Mouse (Mus musculus) urinary bladder, postnatal 25 days (tissue): ENCODE measurements around the gene Setd1a.
A peak's percentile ranks its signal among the peaks of the same experiment; 100 is the strongest.
"Not testable (repeated sequence)": the region's sequence is repeated elsewhere in the genome, so short reads cannot be mapped to it uniquely, and the experiment has no call there.

Experiments used
- DNase-seq: peaks from one replicate; pipeline ENCODE4 v3.0.0; 2022; ENCODE audit warnings: low spot score

The Setd1a gene

DNA sequence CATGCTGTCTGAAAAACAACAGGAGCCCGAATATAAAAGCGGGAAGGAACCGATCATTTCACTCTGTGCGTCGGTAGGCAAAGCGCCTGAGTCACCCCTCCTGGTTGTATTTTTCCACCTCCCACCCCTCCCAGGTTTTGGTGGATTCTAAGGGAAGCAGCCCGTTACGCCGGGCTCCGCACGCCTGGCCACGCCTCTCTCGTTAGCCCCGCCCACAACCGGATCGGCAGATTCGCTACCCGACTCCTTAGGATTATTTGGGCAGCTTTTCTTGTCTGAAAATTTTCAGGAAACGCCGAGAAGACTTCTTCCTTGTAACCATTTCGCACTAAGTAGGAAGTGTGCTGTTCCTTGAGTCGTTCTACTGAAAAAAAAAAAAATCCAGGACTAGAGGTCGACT, at the start of gene Setd1a:
TSS of gene Setd1a (plus strand) at position 245 of the 400 bp plus-strand sequence.
- DNase-seq, result peak; percentile 86

DNA sequence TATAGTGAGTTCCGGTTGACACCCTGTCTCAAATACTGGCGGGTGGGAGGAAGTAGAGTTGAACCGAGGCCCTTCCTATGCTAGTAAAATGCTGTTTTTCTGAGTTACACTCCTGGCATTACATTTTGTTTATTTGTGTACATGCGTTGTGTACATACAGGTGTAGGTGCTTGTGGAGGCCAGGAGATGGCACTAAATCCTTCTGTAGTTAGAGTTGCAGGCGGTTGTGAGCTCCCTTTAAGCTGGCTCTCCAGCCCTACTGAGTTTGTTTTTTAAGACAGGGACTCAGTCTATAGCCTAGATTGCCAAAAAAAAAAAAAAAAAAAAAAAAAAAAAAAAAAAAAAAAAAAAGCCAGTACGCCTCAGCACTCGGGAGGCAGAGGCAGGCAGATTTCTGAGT, 48.6 kb upstream of the Setd1a start:
- no peak for DNase-seq

DNA sequence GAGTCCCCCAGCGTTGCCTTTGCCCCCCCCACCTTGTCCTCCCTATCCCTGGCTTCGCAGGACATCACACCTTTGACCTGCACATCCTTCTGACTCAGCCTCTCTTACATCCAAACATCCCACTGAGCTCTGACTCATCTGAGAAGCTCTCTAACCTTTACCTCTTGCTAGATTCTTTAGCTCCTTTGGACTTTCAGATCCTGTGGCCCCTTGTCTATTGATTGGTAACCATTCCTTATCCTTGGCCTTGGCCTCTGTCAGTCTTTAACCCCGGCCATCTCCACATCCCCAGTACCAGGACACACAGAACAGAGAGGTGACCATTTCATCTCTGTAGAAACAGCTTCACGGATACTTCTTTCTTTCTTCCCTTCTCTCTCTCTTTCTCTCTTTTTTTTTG, 46.3 kb upstream of the Setd1a start:
- DNase-seq, result no peak

DNA sequence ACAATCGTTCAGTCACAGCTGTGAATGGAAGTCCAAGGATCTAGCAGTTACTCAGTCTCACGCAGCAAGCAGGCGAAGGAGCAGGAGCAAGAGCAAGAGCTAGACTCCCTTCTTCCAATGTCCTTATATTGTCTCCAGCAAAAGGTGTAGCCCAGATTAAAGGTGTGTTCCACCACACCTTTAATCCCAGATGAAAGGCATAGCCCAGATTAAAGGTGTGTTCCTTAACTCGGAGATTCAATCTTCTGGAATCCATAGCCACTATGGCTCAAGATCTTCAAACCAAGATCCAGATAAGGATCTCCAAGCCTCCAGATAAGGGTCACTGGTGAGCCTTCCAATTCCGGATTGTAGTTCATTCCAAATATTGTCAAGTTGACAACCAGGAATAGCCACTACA, 44.4 kb upstream of the Setd1a start, which contains the start of gene Ctf2:
TSS of gene Ctf2 (minus strand) at position 101 of the 400 bp plus-strand sequence.
- not testable (repeated sequence) for DNase-seq

DNA sequence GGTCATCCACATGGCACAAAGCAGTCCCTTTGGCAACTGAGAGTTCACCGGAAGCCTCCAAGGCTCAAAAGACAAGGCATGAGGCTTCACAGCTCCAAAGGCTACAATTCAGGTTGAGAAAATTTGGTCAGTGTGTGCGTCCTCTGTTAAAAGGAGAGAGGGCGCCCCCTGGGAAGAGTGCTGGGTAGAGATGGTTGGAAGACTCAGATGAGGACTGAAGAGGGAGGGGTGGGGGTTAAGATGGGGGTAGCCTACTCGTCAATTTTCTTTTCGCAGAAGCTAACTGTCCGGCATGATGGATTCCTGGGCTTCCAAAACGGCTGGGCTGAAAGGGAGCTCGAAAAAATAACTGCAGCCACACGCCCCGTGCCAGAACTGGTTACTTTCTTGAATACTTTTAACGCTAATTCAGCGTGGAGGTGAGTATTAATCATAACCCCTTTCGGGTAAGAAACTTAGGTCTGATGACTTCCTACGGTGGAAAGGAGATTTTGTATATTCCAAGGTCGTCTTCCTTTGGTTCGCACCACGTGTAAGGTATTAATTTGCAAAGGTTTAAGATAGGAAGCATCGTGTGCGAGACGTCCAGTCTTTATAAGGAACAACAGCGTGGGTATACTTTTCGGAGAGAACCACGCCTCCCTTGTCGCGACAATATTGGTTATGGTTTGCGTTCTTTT, 32.0 kb upstream of the Setd1a start, which contains the start of gene Fbxl19:
TSS of gene Fbxl19 (plus strand) at position 178 of the 680 bp plus-strand sequence.
- DNase-seq, result peak; percentile 68

DNA sequence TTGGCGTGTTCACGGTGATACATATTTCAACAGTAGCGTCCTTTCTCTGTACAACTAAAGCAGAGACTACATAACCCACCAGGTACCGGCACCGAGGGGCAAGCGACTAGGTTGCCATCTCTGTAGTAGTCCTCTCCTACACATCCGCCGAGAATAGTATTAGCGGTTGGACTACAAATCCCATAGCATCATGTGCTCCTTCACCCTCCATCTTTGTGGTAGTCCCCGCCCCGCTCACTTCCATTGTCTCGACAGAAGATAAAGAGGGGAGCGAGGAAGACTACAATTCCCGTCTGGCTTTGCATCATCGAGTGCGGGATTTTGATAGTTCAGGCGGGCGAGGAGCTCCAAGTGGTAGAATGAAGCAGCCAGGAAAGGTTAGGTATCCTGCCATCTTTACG, 31.2 kb upstream of the Setd1a start:
- peak; percentile 71 for DNase-seq

DNA sequence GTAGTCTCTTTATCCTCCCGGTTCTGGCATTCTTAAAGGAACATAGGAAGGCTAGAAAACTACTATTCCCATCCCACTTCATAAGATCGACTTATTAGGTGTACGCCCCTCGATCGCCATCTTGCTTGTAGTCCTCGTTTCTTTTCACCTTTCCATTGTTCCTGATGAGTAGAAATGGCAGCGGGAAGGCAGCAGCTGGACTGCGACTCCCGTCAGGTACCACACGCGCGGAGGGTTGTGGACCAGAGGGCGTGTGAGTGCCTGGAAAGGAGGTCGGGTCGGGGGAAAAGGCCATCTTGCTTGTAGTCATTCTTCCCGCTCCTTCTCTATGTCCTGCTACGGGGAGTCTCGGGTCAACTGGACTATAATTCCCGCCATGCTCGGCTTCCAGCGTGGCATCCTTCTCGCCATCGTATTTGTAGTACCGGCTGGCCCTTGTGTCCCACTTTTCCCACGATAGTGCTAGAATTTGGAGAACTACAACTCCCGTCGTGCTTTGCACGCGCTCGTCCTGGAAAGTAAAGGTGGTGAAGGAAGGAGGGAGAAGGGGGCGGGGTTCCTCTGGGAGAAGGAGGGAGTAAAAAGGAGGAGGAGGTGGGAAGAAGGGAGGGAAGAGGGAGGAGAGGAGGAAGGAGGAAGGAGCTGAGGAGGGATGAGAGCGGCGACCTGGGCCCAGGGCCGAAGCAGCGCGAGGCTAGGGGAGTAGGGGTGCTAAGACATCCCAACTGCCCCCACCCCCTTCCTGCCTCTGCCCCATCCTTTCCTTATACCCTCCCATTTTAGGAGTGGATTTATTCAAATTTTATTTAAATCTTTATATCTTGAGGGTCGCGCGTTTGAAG, 30.6 kb upstream of the Setd1a start:
- peak; percentile 82 for DNase-seq

DNA sequence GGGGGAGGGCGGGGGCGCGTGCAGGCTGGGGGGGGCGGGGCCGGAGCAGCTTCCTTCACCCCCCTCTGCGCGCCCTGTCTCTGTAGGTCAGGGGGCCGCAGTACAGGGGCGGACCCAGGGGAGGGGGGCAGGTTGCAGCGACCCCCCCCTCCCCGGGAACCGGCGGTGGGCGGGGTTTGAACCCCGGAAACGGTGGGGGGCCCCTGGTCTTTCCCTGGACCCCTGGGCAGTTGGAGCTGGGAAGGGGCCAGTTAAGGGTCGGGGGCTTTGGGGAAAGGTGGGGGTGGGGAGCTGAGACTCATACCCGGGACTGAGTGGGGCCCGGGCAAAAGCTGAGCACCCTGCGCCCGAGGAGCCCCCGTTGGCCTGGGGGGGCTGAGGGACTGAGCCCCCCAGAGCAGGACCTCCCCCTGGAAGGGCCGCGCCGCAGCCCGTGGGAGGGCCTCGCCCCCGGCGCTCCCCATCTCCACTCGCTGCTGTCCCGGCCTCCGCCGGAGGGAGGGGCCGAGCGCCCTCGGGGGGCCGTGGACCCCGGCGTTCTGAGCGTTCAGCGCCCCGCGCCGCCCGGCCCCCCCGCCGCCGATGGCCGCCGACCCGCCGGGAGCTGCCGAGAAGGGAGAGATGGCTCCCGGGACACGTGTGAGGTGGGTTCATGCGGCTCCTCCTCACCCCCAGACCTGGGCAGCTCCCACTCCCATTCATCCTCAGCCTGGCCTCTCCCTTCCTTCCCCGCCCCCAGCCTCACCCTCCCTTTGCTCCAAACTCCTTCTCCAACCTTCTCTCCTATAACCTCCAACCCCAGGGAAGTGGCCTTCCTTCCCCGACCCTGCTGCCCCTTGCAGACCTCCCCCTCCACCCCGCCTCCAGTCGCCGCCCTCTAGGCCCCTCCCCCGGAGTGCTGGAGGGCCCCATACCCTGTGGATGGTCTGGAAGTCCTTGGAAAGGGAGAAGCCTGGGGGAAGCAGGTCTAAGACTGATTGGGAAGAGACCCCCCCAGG, 29.7 kb upstream of the Setd1a start:
- DNase-seq, result no peak

DNA sequence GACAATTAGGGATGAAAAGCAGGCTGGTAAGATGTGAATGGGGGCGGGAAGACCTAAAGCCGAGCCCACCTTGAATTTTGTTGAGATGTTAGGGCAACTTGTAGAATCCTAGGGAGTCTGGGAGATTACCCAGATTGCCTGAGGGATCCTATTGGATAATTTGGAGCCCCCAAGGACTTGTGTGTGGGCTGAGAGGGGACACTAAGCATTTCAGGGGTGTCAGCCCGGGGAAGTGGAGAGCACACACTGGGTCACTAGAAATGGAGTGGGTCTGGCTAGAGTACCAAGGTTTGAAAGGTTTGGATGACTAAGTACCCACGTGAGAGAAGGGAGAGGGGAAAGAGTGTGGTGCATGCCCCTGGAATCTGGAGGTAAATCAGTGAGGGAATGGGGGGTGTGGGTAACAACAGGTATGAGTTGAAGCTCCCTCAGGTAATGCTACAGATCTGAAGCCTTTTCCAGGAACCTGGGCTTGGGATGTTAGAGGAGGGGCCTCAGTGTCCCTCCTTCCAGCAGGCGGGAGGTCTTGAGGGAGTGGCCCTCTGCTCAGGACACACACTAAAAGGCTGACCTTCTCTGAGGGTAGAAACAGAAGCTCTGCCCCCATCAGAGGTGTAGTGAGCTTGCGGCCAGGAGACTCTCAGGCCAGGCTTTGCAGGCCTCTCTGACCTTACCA, 28.8 kb upstream of the Setd1a start:
- no peak for DNase-seq

DNA sequence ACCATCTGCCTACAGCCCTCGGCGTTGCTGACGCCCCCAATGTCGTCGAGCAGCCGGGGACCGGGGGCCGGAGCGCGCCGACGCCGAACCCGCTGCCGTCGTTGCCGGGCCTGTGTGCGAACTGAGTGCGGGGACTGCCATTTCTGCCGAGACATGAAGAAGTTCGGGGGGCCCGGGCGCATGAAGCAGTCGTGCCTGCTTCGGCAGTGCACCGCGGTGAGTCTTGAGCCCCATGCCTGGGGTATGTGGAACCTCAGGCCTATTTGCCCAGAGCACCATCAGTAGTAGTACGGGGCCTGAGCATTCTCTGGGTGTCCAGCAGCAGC, 28.3 kb upstream of the Setd1a start:
- no peak for DNase-seq

DNA sequence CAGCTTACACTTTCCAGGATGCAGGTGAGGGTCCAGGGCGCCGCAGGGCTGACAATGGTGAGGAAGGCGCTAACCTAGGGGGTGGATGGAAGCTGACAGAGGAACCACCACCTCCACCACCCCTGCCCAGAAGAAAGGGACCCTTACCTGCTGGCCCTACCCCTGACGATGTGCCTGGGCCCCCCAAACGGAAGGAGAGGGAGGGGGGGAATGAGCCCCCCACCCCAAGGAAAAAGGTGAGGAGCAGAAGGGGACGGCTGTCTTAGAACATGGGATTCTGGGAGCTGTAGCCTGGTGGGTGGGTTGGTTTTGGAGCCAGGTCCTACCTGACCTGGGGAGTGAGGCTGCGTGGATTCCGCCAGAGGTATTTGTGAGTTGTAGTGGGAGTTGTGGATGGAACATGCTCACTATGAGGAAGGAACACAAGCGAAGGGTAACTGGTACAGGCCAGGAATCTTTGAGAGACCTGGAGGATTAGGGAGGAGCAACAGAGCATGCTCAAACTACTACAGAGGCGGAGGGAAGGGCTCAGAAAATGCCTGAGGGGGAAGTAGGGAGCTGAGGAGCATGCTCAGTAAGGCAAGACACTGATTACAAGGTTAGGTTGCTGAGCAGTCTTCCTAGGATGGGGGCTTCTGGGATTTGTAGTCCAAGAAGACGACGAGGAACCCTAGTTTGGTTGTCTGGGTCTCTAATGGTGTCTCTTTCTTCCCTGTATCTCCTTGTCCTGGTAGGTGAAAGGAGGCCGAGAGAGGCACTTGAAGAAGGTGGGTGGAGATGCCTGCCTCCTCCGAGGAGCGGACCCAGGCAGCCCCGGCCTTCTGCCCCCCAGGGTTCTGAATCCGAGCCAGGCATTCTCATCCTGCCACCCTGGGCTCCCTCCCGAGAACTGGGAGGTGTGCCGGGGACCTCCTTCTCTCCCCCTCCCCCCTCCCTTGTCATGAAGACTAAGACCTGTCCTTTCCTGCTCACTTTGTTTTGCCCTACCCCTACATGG, 26.0 kb upstream of the Setd1a start:
- no peak for DNase-seq

DNA sequence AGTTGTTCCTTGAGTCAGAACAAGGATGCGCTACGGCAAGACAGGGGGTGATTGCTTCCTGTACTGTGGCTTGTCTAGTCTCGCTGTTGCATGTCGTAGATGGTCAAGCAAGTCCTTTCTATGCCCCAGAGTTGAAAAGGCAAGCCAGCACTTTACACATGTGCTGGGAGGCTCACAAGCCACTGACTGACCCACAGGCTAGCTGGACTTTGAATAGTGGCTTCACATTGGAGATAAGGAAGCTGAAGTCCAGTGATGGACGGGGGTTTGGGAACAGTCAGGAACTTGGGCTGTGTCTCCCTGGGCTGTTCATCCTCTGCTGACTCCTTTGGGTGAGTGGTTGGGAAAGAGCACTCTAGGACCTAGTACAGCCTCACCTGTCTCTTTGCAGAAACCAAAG, 24.9 kb upstream of the Setd1a start:
- DNase-seq, result no peak

DNA sequence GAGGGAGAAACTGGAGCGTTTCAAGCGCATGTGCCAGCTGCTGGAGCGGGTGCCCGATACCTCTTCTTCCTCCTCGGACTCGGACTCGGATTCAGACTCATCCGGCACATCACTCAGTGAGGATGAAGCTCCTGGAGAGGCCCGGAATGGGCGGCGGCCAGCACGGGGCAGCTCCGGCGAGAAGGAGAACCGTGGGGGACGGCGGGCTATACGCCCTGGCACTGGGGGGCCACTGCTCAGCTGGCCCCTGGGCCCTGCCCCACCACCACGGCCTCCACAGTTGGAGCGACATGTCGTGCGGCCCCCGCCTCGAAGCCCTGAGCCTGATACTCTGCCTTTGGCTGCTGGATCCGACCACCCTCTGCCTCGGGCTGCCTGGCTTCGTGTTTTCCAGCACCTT, 24.4 kb upstream of the Setd1a start:
- DNase-seq, result no peak

DNA sequence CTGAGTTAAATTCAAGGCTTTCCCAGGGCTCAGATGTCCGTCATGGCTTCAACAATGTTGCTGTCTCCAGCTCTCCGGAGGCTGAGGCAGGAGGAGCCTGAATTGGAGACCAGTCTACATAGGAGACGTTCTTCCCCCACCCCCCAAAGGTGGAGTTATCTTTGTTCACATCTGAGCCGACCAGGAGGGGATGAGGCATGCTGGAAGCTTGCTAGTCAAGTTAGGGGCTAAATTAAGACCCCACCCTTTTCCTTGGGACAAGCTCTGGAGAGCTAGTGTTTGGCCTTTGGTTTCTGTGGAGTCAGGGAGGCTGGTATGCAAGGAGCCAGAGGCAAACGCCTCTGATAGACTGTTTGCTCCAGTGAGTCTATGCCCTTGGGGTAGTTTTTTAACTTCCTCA, 23.3 kb upstream of the Setd1a start:
- DNase-seq, result no peak

DNA sequence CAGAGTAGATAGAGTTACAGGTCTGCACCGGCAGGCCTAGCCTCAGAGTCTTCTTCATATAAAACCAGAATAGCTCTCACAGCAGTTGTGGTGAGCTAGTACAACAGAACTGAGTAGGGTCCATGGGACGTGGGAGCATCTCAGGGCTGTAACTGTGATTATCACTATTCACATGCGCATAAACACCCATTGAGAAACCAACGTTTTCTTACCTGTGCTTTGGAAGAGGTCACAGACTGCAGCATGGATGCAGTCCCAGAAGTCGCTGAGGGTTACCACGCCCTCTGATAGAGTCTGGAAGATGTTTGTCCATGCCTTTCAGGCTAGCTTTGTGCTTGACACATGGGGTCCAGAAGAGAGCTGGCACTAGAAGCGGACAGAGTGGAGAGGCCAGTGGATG, 22.7 kb upstream of the Setd1a start:
- no peak for DNase-seq

DNA sequence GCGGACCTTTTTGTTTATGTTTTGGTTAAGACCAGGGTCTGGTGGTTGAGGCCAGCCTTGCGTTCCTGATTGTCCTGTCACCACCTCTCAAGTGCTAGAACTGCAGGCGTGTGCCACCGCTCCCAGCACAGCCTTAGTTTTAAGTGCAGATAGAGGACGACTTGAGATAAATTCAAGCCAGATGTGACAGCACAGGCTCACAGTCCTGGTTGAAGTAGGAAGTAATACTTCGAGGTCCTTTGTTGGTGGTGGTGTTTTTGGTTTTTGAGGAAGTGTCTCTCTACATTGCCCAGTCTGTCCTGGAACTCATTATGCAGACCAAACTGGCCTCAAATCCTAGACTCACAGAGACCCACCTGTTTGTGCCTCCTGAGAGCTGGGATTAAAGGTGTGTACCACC, 16.8 kb upstream of the Setd1a start:
- DNase-seq, result no peak

DNA sequence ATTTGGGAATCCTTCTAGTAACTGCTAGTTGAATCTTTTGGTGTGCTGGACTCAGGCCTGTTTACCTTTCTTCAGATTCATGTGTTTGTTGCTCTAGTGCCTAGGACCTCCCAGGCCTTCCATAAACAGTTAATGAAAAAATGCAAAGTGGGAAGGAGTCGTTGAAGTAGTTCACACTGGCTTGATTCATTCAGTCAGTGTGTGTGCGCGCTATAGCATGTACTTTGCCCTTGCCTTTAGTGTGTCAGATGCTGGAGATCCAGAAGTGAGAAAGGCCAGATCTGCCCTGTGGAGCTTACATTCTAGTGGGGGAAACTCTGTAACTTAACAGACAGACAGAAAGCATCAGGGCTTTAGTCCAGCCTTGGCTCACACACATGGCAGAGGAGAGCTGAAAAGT, 16.0 kb upstream of the Setd1a start:
- no peak for DNase-seq

DNA sequence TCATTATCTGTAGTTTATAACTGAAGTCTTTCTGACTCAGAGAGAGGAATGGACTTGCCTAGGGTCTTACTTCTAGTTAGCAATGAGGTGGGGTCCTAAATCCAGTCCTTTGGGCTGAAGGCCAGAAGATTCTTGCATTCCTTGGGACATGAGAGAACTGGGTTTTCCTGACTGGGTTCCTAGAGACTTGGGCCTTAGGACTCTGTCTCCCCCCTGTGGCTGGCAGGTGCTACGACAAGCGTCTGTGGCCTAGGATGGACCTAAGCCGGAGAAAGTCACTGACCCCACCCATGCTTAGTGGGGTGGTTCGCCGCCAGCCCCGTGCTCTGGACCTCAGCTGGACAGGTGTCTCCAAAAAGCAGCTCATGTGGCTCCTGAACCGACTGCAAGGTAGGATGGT, 15.4 kb upstream of the Setd1a start:
- DNase-seq, result peak; percentile 73

DNA sequence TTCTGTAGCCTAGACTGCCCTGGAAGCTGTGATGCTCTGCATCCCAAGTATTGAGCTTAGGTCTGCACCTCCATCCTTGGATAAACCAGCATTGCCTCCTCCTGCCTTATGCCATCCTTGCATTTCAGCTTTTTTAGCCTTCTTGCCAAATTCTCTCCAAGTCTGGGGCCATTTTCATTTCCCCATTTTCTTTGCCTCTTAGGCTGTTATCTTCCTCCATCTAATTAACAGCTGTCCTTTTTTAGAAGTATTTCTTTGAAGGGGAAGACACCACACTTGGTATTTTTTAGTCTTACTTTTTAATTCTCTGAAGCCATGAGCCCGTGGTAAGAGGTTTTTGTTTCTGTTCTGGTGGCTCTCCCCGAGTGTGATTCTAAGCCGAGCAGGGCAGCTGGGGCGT, 12.8 kb upstream of the Setd1a start:
- DNase-seq, result no peak

DNA sequence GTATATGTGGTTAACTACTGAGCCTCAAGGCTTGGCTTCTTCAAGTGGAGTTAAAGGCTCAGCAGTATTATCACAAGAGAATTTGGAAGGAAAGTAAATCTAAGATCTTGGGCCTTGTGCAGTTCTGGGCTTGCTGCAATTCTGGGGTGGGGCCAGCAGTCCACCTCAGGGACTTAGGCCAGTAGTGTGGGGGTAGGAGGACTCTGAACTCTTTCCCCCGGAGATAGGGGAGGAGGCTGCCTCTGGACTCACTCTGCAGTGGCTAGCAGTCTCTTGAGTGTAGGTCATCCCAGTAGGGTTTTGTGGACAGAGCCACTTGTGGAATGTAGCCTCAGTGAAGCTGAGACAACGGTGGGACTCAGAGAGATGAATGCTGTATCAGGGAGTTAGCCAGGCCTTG, 10.7 kb upstream of the Setd1a start:
- no peak for DNase-seq
